Mouse (Mus musculus) lung, postnatal 36 days (tissue): Measurements from ENCODE around the gene Abca3.

Source experiments
- DNase-seq: peaks from one replicate; pipeline ENCODE4 v3.0.0; 2022; ENCODE audit warnings: mixed read lengths

Gene Abca3

GRCm38 (mm10) chr17:24442632-24443155 is 90.9 kb downstream of the Abca3 start, which contains the start of gene Dnase1l2:
Dnase1l2 (minus strand) TSS chr17:24443105.
- no peak for DNase-seq

GRCm38 (mm10) chr17:24443409-24443808 is 91.7 kb downstream of the Abca3 start:
- no peak for DNase-seq

- no peak for DNase-seq
Observed at GRCm38 (mm10) chr17:24446590-24446989, 94.8 kb downstream of the Abca3 start.

GRCm38 (mm10) chr17:24449507-24449906 is 97.8 kb downstream of the Abca3 start:
- no peak for DNase-seq

GRCm38 (mm10) chr17:24451220-24451619 is 99.5 kb downstream of the Abca3 start:
- no peak for DNase-seq

GRCm38 (mm10) chr17:24453372-24453771 is 101.6 kb downstream of the Abca3 start:
- DNase-seq, result no peak

GRCm38 (mm10) chr17:24454218-24454755 is 102.5 kb downstream of the Abca3 start:
- no peak for DNase-seq

- peak; percentile 100 for DNase-seq
Observed at GRCm38 (mm10) chr17:24454756-24455522, 103.2 kb downstream of the Abca3 start.

GRCm38 (mm10) chr17:24455523-24456206 is 103.9 kb downstream of the Abca3 start:
- peak; percentile 21 for DNase-seq
